Mouse (Mus musculus) cerebellum, adult 2 months (tissue): Measurements from ENCODE around the gene Malrd1.

Experiments used
- CTCF ChIP-seq: fragments of 200-500 bp; IDR thresholded peaks from 2 replicates; pipeline ENCODE4 v1.5.1; 2011; ENCODE audit warnings: low read depth, mild to moderate bottlenecking, control low read depth, low read length, moderate library complexity, borderline replicate concordance; ENCODE audit not compliant: insufficient read depth
- POLR2A ChIP-seq: fragments of 200-500 bp; IDR thresholded peaks from 2 replicates; pipeline ENCODE4 v1.6.1; 2011; ENCODE audit warnings: low read length, control low read depth, borderline replicate concordance; ENCODE audit not compliant: insufficient read depth

GRCm38 (mm10) chr2:16029752-16030151 is 503.5 kb downstream of the Malrd1 start:
- TF ChIP-seq CTCF (no peak), POLR2A (no peak)
